Mouse (Mus musculus): ENCODE data around the gene Tedc2. TPM values are rescaled to one million over a fixed set of nuclear protein-coding genes. Genes with fewer than 3 reads are reported as not detected.

The Tedc2 gene
- total RNA-seq, 2 experiments from 2014 or later: 5.7 to 6.4 TPM

GRCm38 (mm10) chr17:24193769-24194168, 26.9 kb downstream of the Tedc2 start:
- no peak for DNase-seq

GRCm38 (mm10) chr17:24193268-24193667, 27.4 kb downstream of the Tedc2 start:
- peak in 1 of 2 experiments; percentile 43 for DNase-seq

GRCm38 (mm10) chr17:24192848-24193247, 27.8 kb downstream of the Tedc2 start:
- no peak for DNase-seq

GRCm38 (mm10) chr17:24191481-24191880, 29.2 kb downstream of the Tedc2 start:
- DNase-seq: peak in 1 of 2 experiments; percentile 15

GRCm38 (mm10) chr17:24190934-24191333, 29.7 kb downstream of the Tedc2 start:
- DNase-seq: no peak

GRCm38 (mm10) chr17:24174259-24174658, 46.4 kb downstream of the Tedc2 start:
- no peak for DNase-seq

- DNase-seq: peak; percentile 66 to 80
Measured at GRCm38 (mm10) chr17:24173423-24173822, 47.2 kb downstream of the Tedc2 start.

- DNase-seq: no peak
Measured at GRCm38 (mm10) chr17:24171738-24172137, 48.9 kb downstream of the Tedc2 start.

- no peak for DNase-seq
Measured at GRCm38 (mm10) chr17:24170729-24171128, 49.9 kb downstream of the Tedc2 start.

GRCm38 (mm10) chr17:24170125-24170524, 50.5 kb downstream of the Tedc2 start:
- no peak for DNase-seq

- peak; percentile 94 to 97 for DNase-seq
Measured at GRCm38 (mm10) chr17:24169317-24170065, 51.2 kb downstream of the Tedc2 start, which contains the start of gene Atp6v0c. TSS of gene Atp6v0c (minus strand) at chr17:24169702.

- peak; percentile 58 to 70 for DNase-seq
Measured at GRCm38 (mm10) chr17:24168590-24169277, 51.9 kb downstream of the Tedc2 start.

- DNase-seq: peak; percentile 29 to 42
Measured at GRCm38 (mm10) chr17:24167891-24168505, 52.7 kb downstream of the Tedc2 start.

GRCm38 (mm10) chr17:24167120-24167519, 53.5 kb downstream of the Tedc2 start:
- DNase-seq: no peak

Small RNA genes lying within 50 kb of the gene (microRNA-seq; reads per million reads assigned to microRNA genes)
- gene Mir5134 (1.2 reads per million), gene Mir6965 (not detected)

Other genes with a start within 250 kb of the Tedc2 start
- under 1 TPM; 0.23 to 0.33 TPM for gene Prss30, start 240.3 kb downstream of the Tedc2 start, total RNA-seq (2021)
- not detected for gene Prss22, start 222.8 kb downstream of the Tedc2 start, total RNA-seq (2021)
- under 1 TPM; 0.40 to 0.43 TPM for gene Prss27, start 182.7 kb downstream of the Tedc2 start, total RNA-seq (2021)
- gene Kctd5, start 147.4 kb downstream of the Tedc2 start, total RNA-seq (2021): 10 to 100 TPM; 16.2 to 19.4 TPM
- gene Pdpk1, start 69.9 kb downstream of the Tedc2 start, total RNA-seq (2021): 10 to 100 TPM; 55.5 to 59.7 TPM
- 10 to 100 TPM; 29.6 to 41.4 TPM for gene Amdhd2, start 57.1 kb downstream of the Tedc2 start, total RNA-seq (2021)
- gene Atp6v0c, start 51.1 kb downstream of the Tedc2 start, total RNA-seq (2021): 100 to 1,000 TPM; 434 to 448 TPM
- 10 to 100 TPM; 10.9 to 18.8 TPM for gene Tbc1d24, start 15.3 kb downstream of the Tedc2 start, total RNA-seq (2021)
- 1 to 10 TPM; 1.5 to 2.9 TPM for gene Ntn3, start 11.3 kb downstream of the Tedc2 start, total RNA-seq (2021)
- 1 to 10 TPM; 3.3 to 4.8 TPM for gene Ccnf, start 30.6 kb upstream of the Tedc2 start, total RNA-seq (2021)
- under 1 TPM in 1 of 2 experiments, not detected in 1; 0.07 TPM for gene Abca17, start 130.2 kb upstream of the Tedc2 start, total RNA-seq (2021)
- gene Abca3, start 131.1 kb upstream of the Tedc2 start, total RNA-seq (2021): 10 to 100 TPM; 19.8 to 24.4 TPM
- gene Rnps1, start 193.7 kb upstream of the Tedc2 start, total RNA-seq (2021): 10 to 100 TPM; 65.7 to 78.7 TPM
- 100 to 1,000 TPM; 228 to 310 TPM for gene Eci1, start 205.8 kb upstream of the Tedc2 start, total RNA-seq (2021)
- gene Dnase1l2, start 222.3 kb upstream of the Tedc2 start, total RNA-seq (2021): 1 to 10 TPM; 2.1 to 4.3 TPM
- 10 to 100 TPM; 16.8 to 20.2 TPM for gene E4f1, start 249.5 kb upstream of the Tedc2 start, total RNA-seq (2021)
- gene Pgp, start 249.5 kb upstream of the Tedc2 start, total RNA-seq (2021): 10 to 100 TPM; 85.9 to 94.4 TPM

Data from adrenal gland, postnatal 36 days (tissue).